Mouse (Mus musculus) embryonic fibroblast, embryonic 13.5 days (primary cell): ENCODE measurements around the gene Cdk19.

ENCODE experiments used
- CTCF ChIP-seq: IDR thresholded peaks from 2 replicates; pipeline ENCODE4 v1.5.1; 2011; ENCODE audit warnings: mild to moderate bottlenecking, control low read depth, low read length, moderate library complexity, borderline replicate concordance; ENCODE audit not compliant: insufficient read depth
- POLR2A ChIP-seq: IDR thresholded peaks from 2 replicates; pipeline ENCODE4 v1.6.1; 2011; ENCODE audit warnings: low read depth, mild to moderate bottlenecking, control low read depth, low read length, moderate library complexity

- no peak for TF ChIP-seq CTCF
- no peak for TF ChIP-seq POLR2A
Measured at GRCm38 (mm10) chr10:40491748-40492147, 152.4 kb downstream of the Cdk19 start.
